32 mouse cellular contexts compared by ENCODE assay signal in genomic region chr5:73602865-73603264, GRCm38 (mm10). TPM values are rescaled to one million over a fixed set of nuclear protein-coding genes. Genes with fewer than 3 reads are reported as not detected.
DNase-seq lines count a peak whose midpoint lies in the region; ATAC-seq and TF ChIP-seq lines count a peak whose summit lies in the region.
"Had no signal": no experiment of that assay in that cellular context is flagged by ENCODE, and none has a peak within 500 bp of the region (broad histone marks: within the 10 kb centered on the region; RNA-seq: fewer than 3 reads in every experiment).

No protein-coding gene starts in this region.

- peak; percentile 67 for TF ChIP-seq CTCF in intestine, postnatal 0 days (IDR thresholded peaks at IDR 0.05; ENCODE audit: low read depth)
- peak; percentile 58 for TF ChIP-seq CTCF in lung, postnatal 0 days (IDR thresholded peaks at IDR 0.05)
- TF ChIP-seq CTCF in lung, adult 2 months (IDR thresholded peaks at IDR 0.05; ENCODE audit: insufficient read depth, low read length): no peak
- TF ChIP-seq CTCF in thymus, adult 2 months (IDR thresholded peaks at IDR 0.05; ENCODE audit: borderline replicate concordance, control insufficient read depth, extremely low read depth, insufficient read depth, low read length, poor library complexity): no peak

- no peak for TF ChIP-seq POLR2A in lung, adult 2 months (IDR thresholded peaks at IDR 0.05; ENCODE audit: borderline replicate concordance, extremely low read depth, low read depth, low read length)
- no peak for TF ChIP-seq POLR2A in thymus, adult 2 months (IDR thresholded peaks at IDR 0.05; ENCODE audit: control insufficient read depth, extremely low read depth, insufficient read depth, low read length, poor library complexity)

- no peak for TF ChIP-seq EP300 in lung, postnatal 0 days (IDR thresholded peaks at IDR 0.05)

- no peaks in the 10 kb centered on the region for H3K9me3 ChIP-seq in intestine, postnatal 0 days (ENCODE audit: control insufficient read depth)
- no peaks in the 10 kb centered on the region for H3K9me3 ChIP-seq in intestine, embryonic 16.5 days (ENCODE audit: control insufficient read depth, low read length)
- H3K9me3 ChIP-seq in lung, postnatal 0 days (ENCODE audit: low read length): no peaks in the 10 kb centered on the region
- H3K9me3 ChIP-seq: embryonic facial prominence, embryonic 12.5 days; heart, embryonic 15.5 days; midbrain, embryonic 15.5 days; neural tube, embryonic 15.5 days; stomach, embryonic 15.5 days had no signal

- H3K4me2 ChIP-seq in intestine, postnatal 0 days (replicated peaks; ENCODE audit: low read depth): no peak overlapping the region
- no peak overlapping the region for H3K4me2 ChIP-seq in intestine, embryonic 16.5 days (ENCODE audit: low read depth, low read length)
- no peak overlapping the region for H3K4me2 ChIP-seq in lung, postnatal 0 days (replicated peaks; ENCODE audit: low read depth, low read length)
- H3K4me2 ChIP-seq: embryonic facial prominence, embryonic 12.5 days; heart, embryonic 15.5 days; hindbrain, embryonic 12.5 days; liver, embryonic 12.5 days; midbrain, embryonic 15.5 days; neural tube, embryonic 15.5 days; stomach, embryonic 15.5 days had no signal

- no peaks in the 10 kb centered on the region for H3K4me1 ChIP-seq in intestine, postnatal 0 days (replicated peaks; ENCODE audit: control insufficient read depth, insufficient read depth, low read length)
- H3K4me1 ChIP-seq in intestine, embryonic 16.5 days (ENCODE audit: control insufficient read depth, insufficient read depth, low read length): no peaks in the 10 kb centered on the region
- H3K4me1 ChIP-seq in lung, postnatal 0 days (ENCODE audit: insufficient read depth, low read depth, low read length): no peaks in the 10 kb centered on the region
- H3K4me1 ChIP-seq in lung, adult 2 months (ENCODE audit: control insufficient read depth, insufficient read depth, low read length): no peaks in the 10 kb centered on the region; the same call in 1 of the 2 replicates
- H3K4me1 ChIP-seq in thymus, adult 2 months (replicated peaks; ENCODE audit: control insufficient read depth, insufficient read depth, low read length): no peaks in the 10 kb centered on the region
- H3K4me1 ChIP-seq: heart, embryonic 15.5 days; liver, embryonic 12.5 days; stomach, embryonic 15.5 days had no signal

- H3K9ac ChIP-seq in intestine, postnatal 0 days (ENCODE audit: low read depth, low read length): no peak overlapping the region
- no peak overlapping the region for H3K9ac ChIP-seq in intestine, embryonic 16.5 days (ENCODE audit: low read depth, low read length)
- no peak overlapping the region for H3K9ac ChIP-seq in lung, postnatal 0 days (replicated peaks; ENCODE audit: low read depth)
- H3K9ac ChIP-seq: embryonic facial prominence, embryonic 12.5 days; heart, embryonic 15.5 days; hindbrain, embryonic 12.5 days; liver, embryonic 12.5 days; liver, postnatal 0 days; midbrain, embryonic 15.5 days; neural tube, embryonic 15.5 days; stomach, embryonic 15.5 days had no signal

- ATAC-seq in CD4-positive, CD25-positive, alpha-beta regulatory T cell, adult 4 months: no peak
- ATAC-seq in intestine, postnatal 0 days: no peak
- ATAC-seq in intestine, embryonic 16.5 days: no peak
- no peak for ATAC-seq in lung, postnatal 0 days
- ATAC-seq: activated CD4-positive, CD25-positive, alpha-beta regulatory T cell, adult 4 months; forebrain, embryonic 14.5 days; liver, embryonic 12.5 days; liver, postnatal 0 days; midbrain, embryonic 15.5 days had no signal

- no peaks in the 10 kb centered on the region for H3K27me3 ChIP-seq in intestine, postnatal 0 days (replicated peaks; ENCODE audit: control insufficient read depth, insufficient read depth, low read length)
- no peaks in the 10 kb centered on the region for H3K27me3 ChIP-seq in intestine, embryonic 16.5 days (replicated peaks; ENCODE audit: control insufficient read depth, insufficient read depth, low read length)
- H3K27me3 ChIP-seq in lung, postnatal 0 days (replicated peaks; ENCODE audit: insufficient read depth, low read length): no peaks in the 10 kb centered on the region
- H3K27me3 ChIP-seq in thymus, adult 2 months (ENCODE audit: control insufficient read depth, insufficient read depth, low read length): no peaks in the 10 kb centered on the region
- H3K27me3 ChIP-seq: embryonic facial prominence, embryonic 12.5 days; heart, embryonic 15.5 days; hindbrain, embryonic 12.5 days; liver, embryonic 12.5 days; midbrain, embryonic 15.5 days; neural tube, embryonic 15.5 days; stomach, embryonic 15.5 days had no signal

- peak; percentile 25 for DNase-seq in CD4-positive, CD25-positive, alpha-beta regulatory T cell, adult 2 months (ENCODE audit: low read depth, low spot score)
- peak; percentile 12 for DNase-seq in lung, postnatal 0 days (ENCODE audit: low spot score)
- DNase-seq in lung, adult 2 months: no peak
- no peak for DNase-seq in thymus, adult 2 months
- no peak for DNase-seq in testis, postnatal 10 days (ENCODE audit: low spot score)
- DNase-seq: adrenal gland, adult 2 months; cerebellum, adult 8-10 months; cerebellum, postnatal 25 days; kidney, adult 18-20 months; kidney, postnatal 14 days; left cerebral cortex, postnatal 4 days; liver, postnatal 0 days; lung, postnatal 10 days; retina, postnatal 1 day; right cerebral cortex, postnatal 14 days; thymus, adult 18-20 months; thymus, postnatal 36 days had no signal

- no peak overlapping the region for H3K4me3 ChIP-seq in intestine, postnatal 0 days (ENCODE audit: low read depth, low read length)
- no peak overlapping the region for H3K4me3 ChIP-seq in intestine, embryonic 16.5 days (ENCODE audit: low read length)
- H3K4me3 ChIP-seq in lung, postnatal 0 days (ENCODE audit: low read depth, low read length): no peak overlapping the region
- H3K4me3 ChIP-seq in lung, adult 2 months (replicated peaks; ENCODE audit: extremely low read depth, low read depth, low read length): no peak overlapping the region
- no peak overlapping the region for H3K4me3 ChIP-seq in thymus, adult 2 months (ENCODE audit: control insufficient read depth, insufficient read depth, low read length)
- H3K4me3 ChIP-seq: embryonic facial prominence, embryonic 12.5 days; heart, embryonic 15.5 days; hindbrain, embryonic 12.5 days; liver, embryonic 12.5 days; midbrain, embryonic 10.5 days; midbrain, embryonic 15.5 days; neural tube, embryonic 15.5 days; stomach, embryonic 15.5 days had no signal

- no peak overlapping the region for H3K27ac ChIP-seq in intestine, postnatal 0 days (ENCODE audit: low read depth, low read length)
- H3K27ac ChIP-seq in intestine, embryonic 16.5 days (ENCODE audit: low read length): no peak overlapping the region
- H3K27ac ChIP-seq in lung, postnatal 0 days (ENCODE audit: low read length): no peak overlapping the region
- no peak overlapping the region for H3K27ac ChIP-seq in thymus, adult 2 months (ENCODE audit: control insufficient read depth, insufficient read depth, low read length)
- H3K27ac ChIP-seq: embryonic facial prominence, embryonic 12.5 days; heart, embryonic 15.5 days; hindbrain, embryonic 12.5 days; liver, embryonic 12.5 days; midbrain, embryonic 10.5 days; midbrain, embryonic 15.5 days; neural tube, embryonic 15.5 days; stomach, embryonic 15.5 days had no signal

- 72% methylated on average over 3 of the region's 3 CpGs for WGBS in intestine, postnatal 0 days
- WGBS in intestine, embryonic 16.5 days: 82% methylated on average over 3 of the region's 3 CpGs
- whole genome bisulfite sequencing in lung, postnatal 0 days: 64% methylated on average over 3 of the region's 3 CpGs
- WGBS in lung, adult 2 months: 65% methylated on average over 3 of the region's 3 CpGs
- WGBS in thymus, adult 2 months: 80% methylated on average over 3 of the region's 3 CpGs

- peaks cover 11% of the 10 kb centered on the region for H3K36me3 ChIP-seq in intestine, postnatal 0 days (ENCODE audit: control insufficient read depth, insufficient read depth)
- H3K36me3 ChIP-seq in intestine, embryonic 16.5 days (ENCODE audit: control insufficient read depth, insufficient read depth, low read length): no peaks in the 10 kb centered on the region
- H3K36me3 ChIP-seq in lung, postnatal 0 days (ENCODE audit: insufficient read depth, low read length): no peaks in the 10 kb centered on the region
- no peaks in the 10 kb centered on the region for H3K36me3 ChIP-seq in thymus, adult 2 months (ENCODE audit: control insufficient read depth, insufficient read depth, low read length)
- H3K36me3 ChIP-seq: embryonic facial prominence, embryonic 12.5 days; heart, embryonic 15.5 days; hindbrain, embryonic 12.5 days; liver, embryonic 12.5 days; midbrain, embryonic 10.5 days; midbrain, embryonic 15.5 days; neural tube, embryonic 15.5 days; stomach, embryonic 15.5 days had no signal

RNA-seq across cellular contexts. Expression of gene Lrrc66, which starts 29.5 kb away (rescaled TPM):
- 1 to 10 TPM; 1.3 to 2.5 TPM for polyA plus RNA-seq in CD4-positive, CD25-positive, alpha-beta regulatory T cell, adult 4 months (2017; shearing (Covaris generic))
- polyA plus RNA-seq in intestine, postnatal 0 days (2015; fragmentation: Nextera tagmentation; extraction: Ambion mirVana): 14.6 and 15.3 TPM in 2 replicates
- 7.2 and 10.3 TPM in 2 replicates for polyA plus RNA-seq in intestine, embryonic 16.5 days (2015; fragmentation: Nextera tagmentation; extraction: Ambion mirVana)
- polyA plus RNA-seq in lung, postnatal 0 days (2015; fragmentation: Nextera tagmentation; extraction: Ambion mirVana): 0.10 and 0.20 TPM in 2 replicates
- 0.09 TPM in 1 of 2 replicates, not detected in the other for polyA plus RNA-seq in lung, adult 2 months (2012; rRNA removed)
- polyA plus RNA-seq in thymus, adult 2 months (2012; rRNA removed): 0.07 and 0.18 TPM in 2 replicates
- polyA plus RNA-seq: adrenal gland, adult 2 months; C2C12; forebrain, embryonic 14.5 days; gonadal fat pad, adult 2 months; hindbrain, embryonic 12.5 days; liver, postnatal 0 days; midbrain, embryonic 15.5 days had no signal

RNA-seq across cellular contexts. Expression of gene Sgcb, which starts 44.7 kb away (rescaled TPM):
- 10 to 100 TPM; 11.1 to 16.5 TPM for polyA plus RNA-seq in CD4-positive, CD25-positive, alpha-beta regulatory T cell, adult 4 months (2017; shearing (Covaris generic))
- 8.2 and 8.5 TPM in 2 replicates for polyA plus RNA-seq in intestine, postnatal 0 days (2015; fragmentation: Nextera tagmentation; extraction: Ambion mirVana)
- 16.5 and 16.6 TPM in 2 replicates for polyA plus RNA-seq in intestine, embryonic 16.5 days (2015; fragmentation: Nextera tagmentation; extraction: Ambion mirVana)
- 16.4 and 16.6 TPM in 2 replicates for polyA plus RNA-seq in lung, postnatal 0 days (2015; fragmentation: Nextera tagmentation; extraction: Ambion mirVana)
- 7.7 and 10.5 TPM in 2 replicates for polyA plus RNA-seq in lung, adult 2 months (2012; rRNA removed)
- 7.6 and 8.9 TPM in 2 replicates for polyA plus RNA-seq in thymus, adult 2 months (2012; rRNA removed)

RNA-seq across cellular contexts. Expression of gene Spata18, which starts 48.3 kb away (rescaled TPM):
- polyA plus RNA-seq in CD4-positive, CD25-positive, alpha-beta regulatory T cell, adult 4 months (2017; shearing (Covaris generic)): not detected
- polyA plus RNA-seq in intestine, postnatal 0 days (2015; fragmentation: Nextera tagmentation; extraction: Ambion mirVana): 0.17 and 0.18 TPM in 2 replicates
- 0.31 and 0.55 TPM in 2 replicates for polyA plus RNA-seq in intestine, embryonic 16.5 days (2015; fragmentation: Nextera tagmentation; extraction: Ambion mirVana)
- polyA plus RNA-seq in lung, postnatal 0 days (2015; fragmentation: Nextera tagmentation; extraction: Ambion mirVana): 6.6 and 8.3 TPM in 2 replicates
- polyA plus RNA-seq in lung, adult 2 months (2012; rRNA removed): 22.3 and 24.2 TPM in 2 replicates
- 0.19 and 0.42 TPM in 2 replicates for polyA plus RNA-seq in thymus, adult 2 months (2012; rRNA removed)
- polyA plus RNA-seq: activated CD4-positive, CD25-positive, alpha-beta regulatory T cell, adult 4 months; adrenal gland, adult 2 months; C2C12; liver, embryonic 12.5 days; liver, postnatal 0 days; midbrain, embryonic 10.5 days had no signal

Comparison
In these comparisons a context has a peak if more than half of its experiments do, and no peak if none do; other contexts are left out.
1. DNase-seq: peak in CD4-positive, CD25-positive, alpha-beta regulatory T cell, adult 2 months (single experiment) and lung, postnatal 0 days (single experiment); none in lung, adult 2 months (single experiment), thymus, adult 2 months (single experiment) and testis, postnatal 10 days (single experiment).
2. CTCF ChIP-seq: peak in intestine, postnatal 0 days (single experiment) and lung, postnatal 0 days (single experiment); none in lung, adult 2 months (single experiment) and thymus, adult 2 months (single experiment).